7 mouse cellular contexts compared by ENCODE assay signal in genomic region chr6:83053136-83053960, GRCm38 (mm10). TPM values are rescaled to one million over a fixed set of nuclear protein-coding genes. Genes with fewer than 3 reads are reported as not detected.
DNase-seq lines count a peak whose midpoint lies in the region; ATAC-seq and TF ChIP-seq lines count a peak whose summit lies in the region.

No protein-coding gene starts in this region.

- peaks cover 25% of the 10 kb centered on the region for H3K36me3 ChIP-seq in forebrain, embryonic 15.5 days
- peaks cover 19% of the 10 kb centered on the region for H3K36me3 ChIP-seq in small intestine, adult 2 months (ENCODE audit: control insufficient read depth, insufficient read depth, low read length)

- H3K4me2 ChIP-seq in forebrain, embryonic 15.5 days (replicated peaks) = peak overlapping the region; percentile 71

- TF ChIP-seq CTCF in layer of hippocampus, adult 2 months (conservative IDR thresholded peaks at IDR 0.05) = no peak
- no peak for TF ChIP-seq CTCF in small intestine, adult 2 months (IDR thresholded peaks at IDR 0.05; ENCODE audit: extremely low read depth, insufficient read length, insufficient replicate concordance, low read depth, low read length)

- peaks cover 29% of the 10 kb centered on the region for H3K4me1 ChIP-seq in forebrain, embryonic 15.5 days
- peaks cover 18% of the 10 kb centered on the region for H3K4me1 ChIP-seq in small intestine, adult 2 months (ENCODE audit: control insufficient read depth, insufficient read depth, insufficient read length, low read length)

- WGBS in forebrain, embryonic 15.5 days = 3% methylated on average over 26 of the region's 26 CpGs
- WGBS in small intestine, adult 2 months = 7% methylated on average over 26 of the region's 26 CpGs

- no peaks in the 10 kb centered on the region for H3K27me3 ChIP-seq in forebrain, embryonic 15.5 days
- no peaks in the 10 kb centered on the region for H3K27me3 ChIP-seq in small intestine, adult 2 months (ENCODE audit: control insufficient read depth, insufficient read depth, low read length)

- peak overlapping the region; percentile 89 for H3K9ac ChIP-seq in forebrain, embryonic 15.5 days (replicated peaks)

- H3K27ac ChIP-seq in forebrain, embryonic 15.5 days (replicated peaks) = peak overlapping the region; percentile 85
- peak overlapping the region; percentile 95 for H3K27ac ChIP-seq in layer of hippocampus, adult 2 months
- peak overlapping the region; percentile 14 for H3K27ac ChIP-seq in small intestine, adult 2 months (ENCODE audit: insufficient read depth, low read depth, low read length)

- peak; percentile 1; the same call in 1 of the 2 replicates for ATAC-seq in forebrain, embryonic 15.5 days (replicated peaks)
- peak; percentile 13; the same call in 1 of the 2 replicates for ATAC-seq in megakaryocyte, adult 5-6 weeks (ENCODE audit: poor library complexity, severe bottlenecking)

- no peaks in the 10 kb centered on the region for H3K9me3 ChIP-seq in forebrain, embryonic 15.5 days

- peak; percentile 27 for DNase-seq in urinary bladder, postnatal 25 days (ENCODE audit: low spot score)
- no peak for DNase-seq in urinary bladder, adult 18-20 months (ENCODE audit: low spot score in 2 of 2)
- peak; percentile 63 for DNase-seq in brain, adult 2 months (ENCODE audit: low read depth, low spot score)
- no peak for DNase-seq in layer of hippocampus, adult 2 months (ENCODE audit: low spot score in 2 of 2)

- peak; percentile 51; the same call in 1 of the 2 replicates for TF ChIP-seq POLR2A in small intestine, adult 2 months (IDR thresholded peaks at IDR 0.05; ENCODE audit: low read depth, low read length)

- H3K4me3 ChIP-seq in forebrain, embryonic 15.5 days = peak overlapping the region; percentile 75
- peak overlapping the region; percentile 91 for H3K4me3 ChIP-seq in layer of hippocampus, adult 2 months
- peak overlapping the region; percentile 77 for H3K4me3 ChIP-seq in small intestine, adult 2 months (ENCODE audit: low read depth, low read length)

RNA-seq across cellular contexts. Expression of gene Aup1, which starts 1.0 kb away (rescaled TPM):
- polyA plus RNA-seq in forebrain, embryonic 15.5 days (2015; fragmentation: Nextera tagmentation; extraction: Ambion mirVana) = 159 and 161 TPM in 2 replicates
- total RNA-seq in layer of hippocampus, adult 2 months (2021) = 100 to 1,000 TPM; 131 to 133 TPM
- 156 and 191 TPM in 2 replicates for total RNA-seq in megakaryocyte, adult 5-6 weeks (2015)
- 143 and 168 TPM in 2 replicates for total RNA-seq in megakaryocyte, adult 5-6 weeks (2017)
- polyA plus RNA-seq in small intestine, adult 2 months (2012; rRNA removed) = 392 and 694 TPM in 2 replicates

RNA-seq across cellular contexts. Expression of gene Htra2, which starts 1.7 kb away (rescaled TPM):
- polyA plus RNA-seq in forebrain, embryonic 15.5 days (2015; fragmentation: Nextera tagmentation; extraction: Ambion mirVana) = 69.9 and 71.0 TPM in 2 replicates
- 10 to 100 TPM; 52.9 to 54.5 TPM for total RNA-seq in layer of hippocampus, adult 2 months (2021)
- total RNA-seq in megakaryocyte, adult 5-6 weeks (2015) = 53.9 and 55.6 TPM in 2 replicates
- total RNA-seq in megakaryocyte, adult 5-6 weeks (2017) = 34.1 and 41.4 TPM in 2 replicates
- polyA plus RNA-seq in small intestine, adult 2 months (2012; rRNA removed) = 15.0 and 24.3 TPM in 2 replicates

RNA-seq across cellular contexts. Expression of gene Dqx1, which starts 4.3 kb away (rescaled TPM):
- polyA plus RNA-seq in forebrain, embryonic 15.5 days (2015; fragmentation: Nextera tagmentation; extraction: Ambion mirVana) = 0.34 and 0.42 TPM in 2 replicates
- total RNA-seq in layer of hippocampus, adult 2 months (2021) = under 1 TPM; 0.69 to 0.79 TPM
- total RNA-seq in megakaryocyte, adult 5-6 weeks (2015) = 2.2 and 2.3 TPM in 2 replicates
- total RNA-seq in megakaryocyte, adult 5-6 weeks (2017) = 0.62 and 1.2 TPM in 2 replicates
- polyA plus RNA-seq in small intestine, adult 2 months (2012; rRNA removed) = 22.1 and 48.6 TPM in 2 replicates

RNA-seq across cellular contexts. Expression of gene Tlx2, which starts 16.7 kb away (rescaled TPM):
- not detected in 2 replicates for polyA plus RNA-seq in forebrain, embryonic 15.5 days (2015; fragmentation: Nextera tagmentation; extraction: Ambion mirVana)
- total RNA-seq in layer of hippocampus, adult 2 months (2021) = not detected
- total RNA-seq in megakaryocyte, adult 5-6 weeks (2015) = not detected in 2 replicates
- total RNA-seq in megakaryocyte, adult 5-6 weeks (2017) = not detected in 2 replicates
- polyA plus RNA-seq in small intestine, adult 2 months (2012; rRNA removed) = 3.5 and 4.9 TPM in 2 replicates

RNA-seq across cellular contexts. Expression of gene Loxl3, which starts 19.4 kb away (rescaled TPM):
- 4.7 and 6.3 TPM in 2 replicates for polyA plus RNA-seq in forebrain, embryonic 15.5 days (2015; fragmentation: Nextera tagmentation; extraction: Ambion mirVana)
- 1 to 10 TPM; 2.4 to 3.5 TPM for total RNA-seq in layer of hippocampus, adult 2 months (2021)
- 0.30 and 0.65 TPM in 2 replicates for total RNA-seq in megakaryocyte, adult 5-6 weeks (2015)
- 0.44 and 1.4 TPM in 2 replicates for total RNA-seq in megakaryocyte, adult 5-6 weeks (2017)
- 1.4 and 2.5 TPM in 2 replicates for polyA plus RNA-seq in small intestine, adult 2 months (2012; rRNA removed)

Comparison
In these comparisons a context has a peak if more than half of its experiments do, and no peak if none do; other contexts are left out.
1. DNase-seq: peak in urinary bladder, postnatal 25 days (single experiment) and brain, adult 2 months (single experiment); none in urinary bladder, adult 18-20 months (0 of 2) and layer of hippocampus, adult 2 months (0 of 2).
2. H3K27ac ChIP-seq: peak in every context shown above with its lines; median percentile 95 in layer of hippocampus, adult 2 months; 85 in forebrain, embryonic 15.5 days; 14 in small intestine, adult 2 months.
3. Peak in every context shown above with its lines, with median percentiles within 50 percentile points of each other: H3K4me3 ChIP-seq.